In genomic region chr2:14073008-14073361, GRCm38 (mm10) we compare ENCODE assay signal across 8 mouse cellular contexts. TPM values are rescaled to one million over a fixed set of nuclear protein-coding genes. Genes with fewer than 3 reads are reported as not detected.
DNase-seq lines count a peak whose midpoint lies in the region; ATAC-seq and TF ChIP-seq lines count a peak whose summit lies in the region.

No protein-coding gene starts in this region.

- no peak for DNase-seq in heart, postnatal 25 days (ENCODE audit: low spot score)
- DNase-seq in MN1 (ENCODE audit: low spot score): no peak
- no peak for DNase-seq in frontal cortex, postnatal 25 days (ENCODE audit: low spot score in 2 of 2)
- no peak for DNase-seq in urinary bladder, adult 18-20 months (ENCODE audit: low spot score in 2 of 2)

- no peaks in the 10 kb centered on the region for H3K9me3 ChIP-seq in heart, embryonic 14.5 days (ENCODE audit: control insufficient read depth, low read length)
- H3K9me3 ChIP-seq in hindbrain, embryonic 12.5 days (replicated peaks): no peaks in the 10 kb centered on the region
- H3K9me3 ChIP-seq in midbrain, embryonic 13.5 days: no peaks in the 10 kb centered on the region

- peak overlapping the region; percentile 98 for H3K9ac ChIP-seq in heart, embryonic 14.5 days (ENCODE audit: low read length)
- peak overlapping the region; percentile 89 for H3K9ac ChIP-seq in hindbrain, embryonic 12.5 days
- peak overlapping the region; percentile 96 for H3K9ac ChIP-seq in midbrain, embryonic 13.5 days (replicated peaks)

- intact Hi-C loops in heart, postnatal 25 days (cut with DNase I): loop anchor here (1.0 to 10.0 kb wide), 2 partner anchors 17 to 982 kb away; partner anchors contain the start of genes Hacd1 and Nsun6

- no peaks in the 10 kb centered on the region for H3K27me3 ChIP-seq in heart, embryonic 14.5 days (ENCODE audit: control insufficient read depth, insufficient read depth, low read length)
- no peaks in the 10 kb centered on the region for H3K27me3 ChIP-seq in hindbrain, embryonic 12.5 days
- no peaks in the 10 kb centered on the region for H3K27me3 ChIP-seq in midbrain, embryonic 13.5 days

- no peak for TF ChIP-seq CTCF in bone marrow, adult 2 months (IDR thresholded peaks at IDR 0.05; ENCODE audit: control insufficient read depth, insufficient read depth, low read length)

- TF ChIP-seq POLR2A in bone marrow, adult 2 months (IDR thresholded peaks at IDR 0.05; ENCODE audit: borderline replicate concordance, control insufficient read depth, low read depth, low read length): no peak

- H3K27ac ChIP-seq in heart, embryonic 14.5 days (replicated peaks in 1 of 2; ENCODE audit: control insufficient read depth in 1 of 2, insufficient read depth in 1 of 2, low read depth in 2 of 2, low read length in 2 of 2): peak overlapping the region; percentile 94 to 95
- peak overlapping the region; percentile 99; the same call in 1 of the 2 replicates for H3K27ac ChIP-seq in bone marrow, adult 2 months (ENCODE audit: control insufficient read depth, insufficient read depth, low read depth, low read length, poor library complexity)
- H3K27ac ChIP-seq in hindbrain, embryonic 12.5 days: peak overlapping the region; percentile 94
- H3K27ac ChIP-seq in midbrain, embryonic 13.5 days: peak overlapping the region; percentile 94

- WGBS in heart, embryonic 14.5 days: 19% methylated on average over 8 of the region's 8 CpGs
- WGBS in bone marrow, adult 2 months: 10% methylated on average over 8 of the region's 8 CpGs
- 25% methylated on average over 8 of the region's 8 CpGs for WGBS in hindbrain, embryonic 12.5 days
- WGBS in midbrain, embryonic 13.5 days: 20% methylated on average over 8 of the region's 8 CpGs

- H3K36me3 ChIP-seq in heart, embryonic 14.5 days (ENCODE audit: control insufficient read depth, insufficient read depth, low read length): no peaks in the 10 kb centered on the region
- H3K36me3 ChIP-seq in hindbrain, embryonic 12.5 days: no peaks in the 10 kb centered on the region
- no peaks in the 10 kb centered on the region for H3K36me3 ChIP-seq in midbrain, embryonic 13.5 days

- peak overlapping the region; percentile 84 to 94; a peak in 3 of 4 replicates for H3K4me3 ChIP-seq in heart, embryonic 14.5 days (ENCODE audit: control insufficient read depth in 1 of 2, insufficient read depth in 1 of 2, low read depth in 1 of 2, low read length in 2 of 2)
- peak overlapping the region; percentile 98 for H3K4me3 ChIP-seq in bone marrow, adult 2 months (replicated peaks; ENCODE audit: control insufficient read depth, low read depth, low read length)
- peak overlapping the region; percentile 59 for H3K4me3 ChIP-seq in hindbrain, embryonic 12.5 days
- peak overlapping the region; percentile 88 for H3K4me3 ChIP-seq in midbrain, embryonic 13.5 days (replicated peaks)

- H3K4me2 ChIP-seq in heart, embryonic 14.5 days (ENCODE audit: low read length): peak overlapping the region; percentile 87
- peak overlapping the region; percentile 63 for H3K4me2 ChIP-seq in hindbrain, embryonic 12.5 days (replicated peaks)
- peak overlapping the region; percentile 70 for H3K4me2 ChIP-seq in midbrain, embryonic 13.5 days (replicated peaks)

- peaks cover 0 to 23% of the 10 kb centered on the region in 2 experiments; a peak in 2 of 4 replicates for H3K4me1 ChIP-seq in heart, embryonic 14.5 days (ENCODE audit: control insufficient read depth in 2 of 2, insufficient read depth in 2 of 2, low read length in 2 of 2)
- no peaks in the 10 kb centered on the region for H3K4me1 ChIP-seq in bone marrow, adult 2 months (ENCODE audit: control insufficient read depth, insufficient read depth, low read length)
- H3K4me1 ChIP-seq in hindbrain, embryonic 12.5 days: peaks cover 20% of the 10 kb centered on the region
- peaks cover 25% of the 10 kb centered on the region for H3K4me1 ChIP-seq in midbrain, embryonic 13.5 days (replicated peaks)

- no peak for ATAC-seq in heart, embryonic 14.5 days (ENCODE audit: insufficient number of reproducible peaks, insufficient read depth, low FRiP score, low read depth)
- no peak for ATAC-seq in hindbrain, embryonic 12.5 days (ENCODE audit: low FRiP score)
- ATAC-seq in midbrain, embryonic 13.5 days: no peak

RNA-seq across cellular contexts. Expression of gene Stam, which starts 0.9 kb away (rescaled TPM):
- polyA plus RNA-seq in heart, embryonic 14.5 days (2014; fragmentation: Nextera tagmentation; extraction: Ambion mirVana): 55.6 and 58.3 TPM in 2 replicates
- total RNA-seq in heart, postnatal 25 days (2021): 10 to 100 TPM; 23.7 to 24.1 TPM
- 6.2 and 18.2 TPM in 2 replicates for polyA plus RNA-seq in bone marrow, adult 2 months (2011; ENCODE audit: insufficient read depth, insufficient read length, low replicate concordance, missing spikeins)
- 93.9 and 95.8 TPM in 2 replicates for polyA plus RNA-seq in hindbrain, embryonic 12.5 days (2016; fragmentation: Nextera tagmentation; extraction: Ambion mirVana)
- polyA plus RNA-seq in midbrain, embryonic 13.5 days (2015; fragmentation: Nextera tagmentation; extraction: Ambion mirVana): 121 and 126 TPM in 2 replicates

RNA-seq across cellular contexts. Expression of gene Hacd1, which starts 17.1 kb away (rescaled TPM):
- polyA plus RNA-seq in heart, embryonic 14.5 days (2014; fragmentation: Nextera tagmentation; extraction: Ambion mirVana): 270 and 272 TPM in 2 replicates
- total RNA-seq in heart, postnatal 25 days (2021): 100 to 1,000 TPM; 150 to 166 TPM
- 9.6 and 36.4 TPM in 2 replicates for polyA plus RNA-seq in bone marrow, adult 2 months (2011; ENCODE audit: insufficient read depth, insufficient read length, low replicate concordance, missing spikeins)
- 49.7 and 54.3 TPM in 2 replicates for polyA plus RNA-seq in hindbrain, embryonic 12.5 days (2016; fragmentation: Nextera tagmentation; extraction: Ambion mirVana)
- 56.6 and 66.1 TPM in 2 replicates for polyA plus RNA-seq in midbrain, embryonic 13.5 days (2015; fragmentation: Nextera tagmentation; extraction: Ambion mirVana)
